Mouse (Mus musculus) embryonic facial prominence, embryonic 11.5 days (tissue): ENCODE results near the gene Crk. TPM values are rescaled to one million over a fixed set of nuclear protein-coding genes. Genes with fewer than 3 reads are reported as not detected.

Source experiments
- ATAC-seq: fragments of 200-750 bp; cut with Nextera tagmentation; replicated peaks from 2 replicates; pipeline ENCODE4 v1.8.0; 2017; ENCODE audit warnings: low read depth; ENCODE audit not compliant: insufficient number of reproducible peaks, low FRiP score, low TSS enrichment
- DNase-seq: peaks from one replicate; pipeline ENCODE4 v3.0.0-alpha.2; 2015; ENCODE audit warnings: low spot score
- H3K27ac ChIP-seq: fragments of 300-500 bp; sonication (generic); replicated peaks from 2 replicates; pipeline ENCODE4 v1.5.1; 2014; ENCODE audit warnings: mild to moderate bottlenecking, low read depth, low read length, control low read depth
- H3K27me3 ChIP-seq: fragments of 300-500 bp; sonication (generic); 2 replicates; pipeline ENCODE4 v1.6.1; 2014; ENCODE audit warnings: mild to moderate bottlenecking, low read length, moderate library complexity, mixed read lengths; ENCODE audit not compliant: control insufficient read depth, insufficient read depth
- H3K36me3 ChIP-seq: fragments of 300-500 bp; sonication (generic); replicated peaks from 2 replicates; pipeline ENCODE4 v1.6.1; 2014; ENCODE audit warnings: low read depth, mild to moderate bottlenecking, low read length, moderate library complexity, mixed read lengths; ENCODE audit not compliant: control insufficient read depth, insufficient read depth
- H3K4me1 ChIP-seq: fragments of 300-500 bp; sonication (generic); 2 replicates; pipeline ENCODE4 v1.6.1; 2014; ENCODE audit warnings: low read length, mixed read lengths; ENCODE audit not compliant: control insufficient read depth, insufficient read depth
- H3K4me2 ChIP-seq: fragments of 300-500 bp; sonication (generic); 2 replicates; pipeline ENCODE4 v1.6.1; 2014; ENCODE audit warnings: low read depth, mild to moderate bottlenecking, control low read depth, low read length, moderate library complexity
- H3K4me3 ChIP-seq: fragments of 300-500 bp; sonication (generic); 2 replicates; pipeline ENCODE4 v1.5.1; 2014; ENCODE audit warnings: low read depth, low read length, control low read depth
- H3K9ac ChIP-seq: fragments of 300-500 bp; sonication (generic); replicated peaks from 2 replicates; pipeline ENCODE4 v1.6.1; 2014; ENCODE audit warnings: mild to moderate bottlenecking, control low read depth, low read length
- H3K9me3 ChIP-seq: fragments of 300-500 bp; sonication (generic); replicated peaks from 2 replicates; pipeline ENCODE4 v1.6.1; 2016; ENCODE audit warnings: mild to moderate bottlenecking, low read length, inconsistent platforms, mixed read lengths; ENCODE audit not compliant: control insufficient read depth
- WGBS: fragments of 180-500 bp; shearing (Covaris S2); extraction: QIAGEN DNeasy Blood & Tissue Kit; methylation state at CpG from one replicate; pipeline ENCODE4 v1.1.7; 2014; 5-methylcytosine and 5-hydroxymethylcytosine counted together
- polyA plus RNA-seq: library from polyadenylated mRNA; unstranded; fragments of >200 nt; fragmentation: Nextera tagmentation; extraction: Ambion mirVana; gene quantifications from 2 replicates; pipeline ENCODE4 v1.2.1, GENCODE M21; 2014

Crk gene
- polyA plus RNA-seq, 1 experiment from 2014 or later, result 118 TPM

- H3K4me3 ChIP-seq, result no peak overlapping the region
- ATAC-seq (no peak), DNase-seq (no peak)
- no peaks in the 10 kb centered on the region for H3K9me3 ChIP-seq
- no peaks in the 10 kb centered on the region for H3K27me3 ChIP-seq
- H3K9ac ChIP-seq, result no peak overlapping the region; the same call in 1 of the 2 replicates
- no peak overlapping the region for H3K27ac ChIP-seq
- no peak overlapping the region for H3K4me2 ChIP-seq
- 86% methylated on average over 5 of the region's 5 CpGs for WGBS
- no peaks in the 10 kb centered on the region for H3K36me3 ChIP-seq
- no peaks in the 10 kb centered on the region for H3K4me1 ChIP-seq
Observed at GRCm38 (mm10) chr11:75643323-75643722, 35.7 kb upstream of the Crk start.

DNA sequence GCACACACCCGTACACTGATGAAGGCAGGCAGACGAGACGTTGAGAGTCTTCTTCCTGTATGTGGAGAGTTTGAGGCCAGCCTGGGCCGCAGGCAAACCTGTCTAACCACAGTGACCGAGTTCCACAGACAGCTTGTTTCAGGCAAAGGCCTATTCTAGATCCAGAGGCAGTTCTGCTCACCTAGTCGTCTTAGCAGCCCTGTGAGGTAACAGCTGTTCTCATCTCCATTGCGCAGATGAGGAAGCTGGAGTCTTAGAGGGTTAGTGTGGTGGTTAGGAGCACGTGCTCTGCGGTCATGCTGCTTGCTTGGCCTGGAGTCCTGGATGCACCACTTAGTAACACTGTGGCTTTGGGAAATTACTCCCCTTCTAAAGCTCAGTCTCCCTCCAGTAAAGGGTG, 34.4 kb upstream of the Crk start:
- no peak for ATAC-seq
- 81% methylated on average over 9 of the region's 9 CpGs for WGBS

GRCm38 (mm10) chr11:75647681-75648211, 31.3 kb upstream of the Crk start:
- WGBS, result 75% methylated on average over 6 of the region's 6 CpGs
- H3K27ac ChIP-seq, result no peak overlapping the region
- H3K36me3 ChIP-seq, result no peaks in the 10 kb centered on the region
- no peak overlapping the region for H3K4me3 ChIP-seq
- no peak overlapping the region for H3K4me2 ChIP-seq
- peaks cover 5% of the 10 kb centered on the region for H3K4me1 ChIP-seq
- DNase-seq, result no peak
- no peaks in the 10 kb centered on the region for H3K9me3 ChIP-seq
- ATAC-seq, result no peak
- peaks cover 6% of the 10 kb centered on the region for H3K27me3 ChIP-seq
- H3K9ac ChIP-seq, result no peak overlapping the region

More for the DNA sequence above, 34.4 kb upstream of the Crk start:
- no peaks in the 10 kb centered on the region for H3K36me3 ChIP-seq
- no peak overlapping the region for H3K4me3 ChIP-seq
- no peaks in the 10 kb centered on the region for H3K9me3 ChIP-seq
- H3K4me1 ChIP-seq, result no peaks in the 10 kb centered on the region
- H3K4me2 ChIP-seq, result no peak overlapping the region
- no peaks in the 10 kb centered on the region for H3K27me3 ChIP-seq
- no peak for DNase-seq
- no peak overlapping the region for H3K9ac ChIP-seq
- H3K27ac ChIP-seq, result no peak overlapping the region

DNA sequence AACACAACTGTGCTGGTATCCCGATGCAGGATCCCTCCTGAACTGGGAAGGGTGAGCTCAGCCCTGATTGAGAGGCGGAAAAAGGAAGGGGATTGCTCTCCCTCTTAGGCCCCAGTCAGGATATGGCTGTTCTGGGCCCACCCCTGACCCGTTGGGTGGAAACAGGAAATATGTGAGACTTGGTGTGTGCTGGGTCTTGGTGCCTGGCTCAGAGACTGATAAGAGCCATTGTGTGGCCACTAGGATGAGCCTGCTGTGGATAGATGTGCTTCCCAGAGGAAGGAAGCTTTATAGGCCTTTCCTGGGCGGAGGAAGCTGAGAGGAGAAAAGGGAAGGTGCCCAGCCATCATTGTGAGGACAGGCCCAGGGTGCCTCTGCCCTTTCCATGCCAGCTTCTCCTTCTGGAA, 29.9 kb upstream of the Crk start:
- H3K27me3 ChIP-seq, result peaks cover 15% of the 10 kb centered on the region
- peaks cover 9% of the 10 kb centered on the region for H3K4me1 ChIP-seq
- ATAC-seq (no peak), DNase-seq (no peak)
- no peak overlapping the region for H3K4me2 ChIP-seq
- no peak overlapping the region for H3K27ac ChIP-seq
- H3K9me3 ChIP-seq, result no peaks in the 10 kb centered on the region
- 62% methylated on average over 4 of the region's 4 CpGs for WGBS
- H3K4me3 ChIP-seq, result no peak overlapping the region
- H3K36me3 ChIP-seq, result no peaks in the 10 kb centered on the region
- no peak overlapping the region for H3K9ac ChIP-seq

DNA sequence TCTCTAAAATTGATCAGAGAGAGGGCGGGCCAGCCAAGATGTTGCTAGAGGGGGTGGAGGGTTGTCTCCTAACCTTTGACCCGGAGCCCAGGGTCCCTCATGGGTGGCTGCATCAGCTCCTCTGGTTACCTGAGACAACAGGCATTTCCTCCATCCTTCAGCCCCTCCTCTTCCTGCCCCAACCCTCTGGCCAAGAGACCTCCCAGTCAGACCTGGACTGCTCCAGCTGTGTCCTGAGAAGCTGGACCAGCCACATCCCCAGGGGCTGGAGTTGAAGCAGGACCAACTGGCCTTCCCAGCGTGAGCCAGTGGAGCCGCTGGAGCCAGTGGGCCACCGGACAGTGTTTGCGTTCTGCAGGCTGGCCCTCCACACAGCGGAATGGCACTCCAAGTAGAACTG, 28.7 kb upstream of the Crk start, which contains the start of gene Myo1c:
Myo1c (plus strand) TSS at position 194 of the 400 bp plus-strand sequence.
- DNase-seq, result no peak
- no peak for ATAC-seq
- Histone ChIP-seq H3K4me2 (peak within 1 kb of the TSS; percentile 91), H3K27ac (no peak within 1 kb of the TSS), H3K9ac (peak within 1 kb of the TSS; percentile 78), H3K9me3 (no peaks in the 10 kb centered on the region), H3K27me3 (peaks cover 15% of the 10 kb centered on the region), H3K36me3 (no peaks in the 10 kb centered on the region), H3K4me3 (peak within 1 kb of the TSS; percentile 67), H3K4me1 (peaks cover 9% of the 10 kb centered on the region)
- 70% methylated on average over 7 of the region's 7 CpGs for WGBS

DNA sequence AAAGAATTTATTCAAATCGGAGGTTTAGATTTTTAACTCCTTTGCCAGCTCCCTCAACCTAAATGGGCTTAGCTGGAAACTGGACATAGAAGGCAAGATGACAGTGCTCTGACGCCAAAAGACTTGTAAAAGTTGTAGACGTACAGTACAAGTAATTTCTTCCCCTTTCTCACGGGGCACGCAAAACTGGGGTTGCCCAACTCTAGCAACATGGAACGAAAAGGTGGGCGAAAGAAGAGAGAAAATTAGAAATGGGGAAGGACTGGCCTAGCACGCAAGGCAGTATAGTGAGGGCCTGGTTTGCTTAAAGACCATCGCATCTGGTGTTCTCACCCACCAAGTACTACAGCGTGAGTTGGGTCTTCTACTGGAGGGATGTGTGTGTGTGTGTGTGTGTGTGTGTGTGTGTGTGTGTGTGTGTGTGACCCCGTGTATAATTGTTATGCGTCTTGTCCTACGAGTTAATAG, 28.1 kb upstream of the Crk start:
- H3K4me3 ChIP-seq, result peak overlapping the region; percentile 67
- H3K9ac ChIP-seq, result peak overlapping the region; percentile 78
- peak overlapping the region; percentile 91 for H3K4me2 ChIP-seq
- 45% methylated on average over 13 of the region's 13 CpGs for WGBS
- ATAC-seq (no peak), DNase-seq (no peak)
- H3K36me3 ChIP-seq, result no peaks in the 10 kb centered on the region
- peaks cover 15% of the 10 kb centered on the region for H3K27me3 ChIP-seq
- H3K9me3 ChIP-seq, result no peaks in the 10 kb centered on the region
- H3K27ac ChIP-seq, result no peak overlapping the region
- peaks cover 9% of the 10 kb centered on the region for H3K4me1 ChIP-seq

DNA sequence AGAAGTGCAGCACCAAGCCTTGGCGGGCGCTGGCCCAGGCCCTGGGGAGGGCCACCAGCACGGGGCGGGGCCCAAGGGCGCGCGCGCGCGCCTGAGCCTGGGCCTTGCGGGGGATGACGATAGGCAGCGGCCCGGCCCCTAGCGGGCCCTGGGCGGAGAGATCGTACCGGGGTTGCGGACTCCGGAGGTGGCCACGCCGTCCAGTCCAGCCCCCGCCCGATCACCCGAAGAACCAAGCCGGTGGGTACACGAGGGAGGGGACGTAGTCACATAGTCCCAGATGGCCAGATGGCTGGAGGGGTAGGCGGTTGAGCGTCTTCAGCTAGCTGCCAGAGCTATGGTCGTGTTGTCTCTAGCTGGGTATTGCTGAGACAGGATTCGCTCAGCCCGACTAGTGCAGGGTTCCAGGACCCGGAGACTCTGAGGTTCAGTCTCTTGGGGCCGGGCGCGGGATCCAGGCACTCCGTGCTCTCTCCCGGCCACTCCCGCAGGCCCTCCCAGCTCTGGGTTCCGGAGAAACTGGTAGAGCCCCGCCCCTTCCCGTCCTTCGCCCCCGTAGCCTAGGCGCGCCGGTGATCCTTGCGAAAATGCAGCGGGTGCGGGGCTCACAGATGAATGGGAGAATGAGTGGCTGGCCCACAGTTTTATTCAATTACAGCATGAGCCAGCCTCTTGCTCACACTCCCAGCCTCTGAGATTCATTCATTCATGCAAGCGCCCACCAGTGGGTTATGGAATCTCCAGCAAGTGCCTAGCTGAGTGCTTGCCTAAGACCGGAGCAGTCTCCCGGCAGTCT, 27.4 kb upstream of the Crk start:
- ATAC-seq, result peak; percentile 45
- peaks cover 15% of the 10 kb centered on the region for H3K27me3 ChIP-seq
- no peaks in the 10 kb centered on the region for H3K9me3 ChIP-seq
- peak; percentile 70 for DNase-seq
- peak overlapping the region; percentile 35; the same call in 1 of the 2 replicates for H3K27ac ChIP-seq
- peak overlapping the region; percentile 91 for H3K4me2 ChIP-seq
- H3K4me3 ChIP-seq, result peak overlapping the region; percentile 67
- peaks cover 9% of the 10 kb centered on the region for H3K4me1 ChIP-seq
- peak overlapping the region; percentile 78 for H3K9ac ChIP-seq
- under 1% methylated on average over 51 of the region's 54 CpGs for WGBS
- H3K36me3 ChIP-seq, result no peaks in the 10 kb centered on the region
